Mouse (Mus musculus) kidney, adult 2 months (tissue): ENCODE data around the gene R3hcc1l.

Source experiments
- CTCF ChIP-seq: fragments of 200-500 bp; conservative IDR thresholded peaks from 2 replicates; pipeline ENCODE4 v1.5.1; 2011; ENCODE audit warnings: low read depth, mild to moderate bottlenecking, control low read depth, low read length, moderate library complexity, mixed read lengths; ENCODE audit not compliant: insufficient read depth, insufficient read length
- POLR2A ChIP-seq: fragments of 200-500 bp; IDR thresholded peaks from one replicate; pipeline ENCODE4 v1.6.1; 2011; ENCODE audit warnings: low read depth, low read length, control low read depth

GRCm38 (mm10) chr19:42529992-42530437 is 11.5 kb downstream of the R3hcc1l start:
- TF ChIP-seq CTCF (no peak), POLR2A (no peak)
